Mouse (Mus musculus) liver, adult 2 months (tissue): ENCODE data around the gene Gngt1.

Source experiments
- CTCF ChIP-seq: fragments of 200-500 bp; IDR thresholded peaks from 2 replicates; pipeline ENCODE4 v1.5.1; 2011; ENCODE audit warnings: low read depth, low read length, control low read depth
- POLR2A ChIP-seq: fragments of 200-500 bp; IDR thresholded peaks from 2 replicates; pipeline ENCODE4 v1.6.1; 2011; ENCODE audit warnings: low read length, control low read depth; ENCODE audit not compliant: insufficient read depth; ENCODE audit errors: extremely low read depth

DNA sequence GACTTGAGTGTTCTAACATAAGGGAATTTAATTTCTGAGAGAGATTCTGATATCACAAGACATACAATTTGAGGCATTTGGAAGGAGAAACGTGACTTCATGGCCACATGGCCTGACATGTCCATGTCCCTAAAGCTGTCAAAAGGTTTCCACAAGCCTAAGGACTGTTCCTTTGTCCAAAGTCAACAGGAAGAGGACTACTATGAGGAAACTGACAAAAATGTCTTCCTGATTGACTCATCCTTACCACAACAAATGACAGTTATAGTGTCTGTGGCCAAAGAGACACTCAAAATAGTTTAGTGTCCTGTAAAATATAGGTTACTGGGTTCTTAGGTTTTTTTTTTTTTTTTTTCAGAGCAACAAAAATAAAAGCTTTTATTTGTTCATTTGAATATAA lies 19.9 kb upstream of the Gngt1 start:
- TF ChIP-seq POLR2A (no peak), CTCF (no peak)
